Mouse (Mus musculus): ENCODE measurements around the gene Ttll12. TPM values are rescaled to one million over a fixed set of nuclear protein-coding genes. Genes with fewer than 3 reads are reported as not detected.

Gene Ttll12
- total RNA-seq, 1 experiment from 2014 or later, result 19.1 TPM

- ATAC-seq (replicated peaks in 1 of 2; ENCODE audit: insufficient read depth in 1 of 2, low FRiP score in 2 of 2, low TSS enrichment in 1 of 2, low read depth in 1 of 2, poor library complexity in 2 of 2, severe bottlenecking in 2 of 2), result peak; percentile 84 to 90
Measured at GRCm38 (mm10) chr15:83602372-83603045, 7.6 kb upstream of the Ttll12 start.

- no peak for ATAC-seq (replicated peaks in 1 of 2; ENCODE audit: insufficient read depth in 1 of 2, low FRiP score in 2 of 2, low TSS enrichment in 1 of 2, low read depth in 1 of 2, poor library complexity in 2 of 2, severe bottlenecking in 2 of 2)
Measured at GRCm38 (mm10) chr15:83601185-83601584, 6.2 kb upstream of the Ttll12 start.

GRCm38 (mm10) chr15:83596833-83597232 lies 1.9 kb upstream of the Ttll12 start:
- ATAC-seq (replicated peaks in 1 of 2; ENCODE audit: insufficient read depth in 1 of 2, low FRiP score in 2 of 2, low TSS enrichment in 1 of 2, low read depth in 1 of 2, poor library complexity in 2 of 2, severe bottlenecking in 2 of 2), result no peak

GRCm38 (mm10) chr15:83595364-83595711 lies 381 bp upstream of the Ttll12 start:
- no peak for ATAC-seq (replicated peaks in 1 of 2; ENCODE audit: insufficient read depth in 1 of 2, low FRiP score in 2 of 2, low TSS enrichment in 1 of 2, low read depth in 1 of 2, poor library complexity in 2 of 2, severe bottlenecking in 2 of 2)

- peak in 1 of 2 experiments; percentile 10; a peak in 1 of 4 replicates for ATAC-seq (replicated peaks in 1 of 2; ENCODE audit: insufficient read depth in 1 of 2, low FRiP score in 2 of 2, low TSS enrichment in 1 of 2, low read depth in 1 of 2, poor library complexity in 2 of 2, severe bottlenecking in 2 of 2)
Measured at GRCm38 (mm10) chr15:83593702-83594512, 1.1 kb downstream of the Ttll12 start.

GRCm38 (mm10) chr15:83593189-83593585 lies 1.8 kb downstream of the Ttll12 start:
- ATAC-seq (replicated peaks in 1 of 2; ENCODE audit: insufficient read depth in 1 of 2, low FRiP score in 2 of 2, low TSS enrichment in 1 of 2, low read depth in 1 of 2, poor library complexity in 2 of 2, severe bottlenecking in 2 of 2), result no peak

GRCm38 (mm10) chr15:83592260-83593188 lies 2.4 kb downstream of the Ttll12 start:
- ATAC-seq (replicated peaks in 1 of 2; ENCODE audit: insufficient read depth in 1 of 2, low FRiP score in 2 of 2, low TSS enrichment in 1 of 2, low read depth in 1 of 2, poor library complexity in 2 of 2, severe bottlenecking in 2 of 2), result no peak

- ATAC-seq (replicated peaks in 1 of 2; ENCODE audit: insufficient read depth in 1 of 2, low FRiP score in 2 of 2, low TSS enrichment in 1 of 2, low read depth in 1 of 2, poor library complexity in 2 of 2, severe bottlenecking in 2 of 2), result no peak
Measured at GRCm38 (mm10) chr15:83591758-83592157, 3.2 kb downstream of the Ttll12 start.

- no peak for ATAC-seq (replicated peaks in 1 of 2; ENCODE audit: insufficient read depth in 1 of 2, low FRiP score in 2 of 2, low TSS enrichment in 1 of 2, low read depth in 1 of 2, poor library complexity in 2 of 2, severe bottlenecking in 2 of 2)
Measured at GRCm38 (mm10) chr15:83590841-83591240, 4.1 kb downstream of the Ttll12 start.

GRCm38 (mm10) chr15:83584741-83585220 lies 10.2 kb downstream of the Ttll12 start:
- ATAC-seq (replicated peaks in 1 of 2; ENCODE audit: insufficient read depth in 1 of 2, low FRiP score in 2 of 2, low TSS enrichment in 1 of 2, low read depth in 1 of 2, poor library complexity in 2 of 2, severe bottlenecking in 2 of 2), result no peak

GRCm38 (mm10) chr15:83583419-83584156 lies 11.4 kb downstream of the Ttll12 start:
- peak; percentile 61 to 66; a peak in 1 of 4 replicates for ATAC-seq (replicated peaks in 1 of 2; ENCODE audit: insufficient read depth in 1 of 2, low FRiP score in 2 of 2, low TSS enrichment in 1 of 2, low read depth in 1 of 2, poor library complexity in 2 of 2, severe bottlenecking in 2 of 2)

GRCm38 (mm10) chr15:83582931-83583330 lies 12.0 kb downstream of the Ttll12 start:
- no peak for ATAC-seq (replicated peaks in 1 of 2; ENCODE audit: insufficient read depth in 1 of 2, low FRiP score in 2 of 2, low TSS enrichment in 1 of 2, low read depth in 1 of 2, poor library complexity in 2 of 2, severe bottlenecking in 2 of 2)

- no peak for ATAC-seq (replicated peaks in 1 of 2; ENCODE audit: insufficient read depth in 1 of 2, low FRiP score in 2 of 2, low TSS enrichment in 1 of 2, low read depth in 1 of 2, poor library complexity in 2 of 2, severe bottlenecking in 2 of 2)
Measured at GRCm38 (mm10) chr15:83576651-83577050, 18.3 kb downstream of the Ttll12 start.

GRCm38 (mm10) chr15:83575543-83575942 lies 19.4 kb downstream of the Ttll12 start:
- no peak for ATAC-seq (replicated peaks in 1 of 2; ENCODE audit: insufficient read depth in 1 of 2, low FRiP score in 2 of 2, low TSS enrichment in 1 of 2, low read depth in 1 of 2, poor library complexity in 2 of 2, severe bottlenecking in 2 of 2)

GRCm38 (mm10) chr15:83574731-83575351 lies 20.1 kb downstream of the Ttll12 start:
- no peak for ATAC-seq (replicated peaks in 1 of 2; ENCODE audit: insufficient read depth in 1 of 2, low FRiP score in 2 of 2, low TSS enrichment in 1 of 2, low read depth in 1 of 2, poor library complexity in 2 of 2, severe bottlenecking in 2 of 2)

GRCm38 (mm10) chr15:83573606-83574005 lies 21.4 kb downstream of the Ttll12 start:
- no peak for ATAC-seq (replicated peaks in 1 of 2; ENCODE audit: insufficient read depth in 1 of 2, low FRiP score in 2 of 2, low TSS enrichment in 1 of 2, low read depth in 1 of 2, poor library complexity in 2 of 2, severe bottlenecking in 2 of 2)

- no peak for ATAC-seq (replicated peaks in 1 of 2; ENCODE audit: insufficient read depth in 1 of 2, low FRiP score in 2 of 2, low TSS enrichment in 1 of 2, low read depth in 1 of 2, poor library complexity in 2 of 2, severe bottlenecking in 2 of 2)
Measured at GRCm38 (mm10) chr15:83572132-83572531, 22.8 kb downstream of the Ttll12 start.
